Mouse (Mus musculus) spleen, embryonic (tissue): ENCODE data around the gene Tex14.
"Not testable (repeated sequence)": the region's sequence is repeated elsewhere in the genome, so short reads cannot be mapped to it uniquely, and the experiment has no call there.

ENCODE experiments used
- CTCF ChIA-PET: fragments of 350-600 bp; sonication (Branson Sonifier 250); formaldehyde crosslinking; loops from one replicate; lab custom pipeline; 2022; lab: Charles Lee

Tex14 gene

DNA sequence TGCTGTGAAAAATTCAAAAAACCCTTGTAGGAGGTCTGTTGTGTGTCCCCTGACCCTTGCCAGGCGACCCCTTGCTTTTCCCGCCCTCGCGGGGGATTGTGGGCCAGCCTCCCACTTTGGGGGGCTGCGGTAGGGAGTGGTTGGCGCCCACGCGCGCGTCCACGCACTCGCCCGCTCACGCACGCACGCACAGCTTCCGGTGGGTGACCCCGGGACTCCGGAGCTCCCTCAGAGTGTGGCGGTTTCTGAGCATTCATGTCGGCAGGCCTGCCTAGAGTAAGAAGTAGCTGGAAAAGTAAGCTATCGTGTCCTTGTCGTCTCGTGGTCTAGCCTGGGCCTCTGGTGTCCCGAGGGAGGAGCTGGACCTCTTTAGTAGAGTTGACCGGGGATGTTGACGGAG is at the start of gene Tex14, which contains the start of gene Rad51c:
Gene Tex14 (plus strand): TSS at position 190 of the 400 bp plus-strand sequence.
Gene Rad51c (minus strand): TSS at position 79 of the 400 bp plus-strand sequence.
- CTCF ChIA-PET, result interaction anchor here (0.6 kb wide), 1 partner anchor 830 kb away, joined by 3 read pairs; no protein-coding TSS in a partner anchor

DNA sequence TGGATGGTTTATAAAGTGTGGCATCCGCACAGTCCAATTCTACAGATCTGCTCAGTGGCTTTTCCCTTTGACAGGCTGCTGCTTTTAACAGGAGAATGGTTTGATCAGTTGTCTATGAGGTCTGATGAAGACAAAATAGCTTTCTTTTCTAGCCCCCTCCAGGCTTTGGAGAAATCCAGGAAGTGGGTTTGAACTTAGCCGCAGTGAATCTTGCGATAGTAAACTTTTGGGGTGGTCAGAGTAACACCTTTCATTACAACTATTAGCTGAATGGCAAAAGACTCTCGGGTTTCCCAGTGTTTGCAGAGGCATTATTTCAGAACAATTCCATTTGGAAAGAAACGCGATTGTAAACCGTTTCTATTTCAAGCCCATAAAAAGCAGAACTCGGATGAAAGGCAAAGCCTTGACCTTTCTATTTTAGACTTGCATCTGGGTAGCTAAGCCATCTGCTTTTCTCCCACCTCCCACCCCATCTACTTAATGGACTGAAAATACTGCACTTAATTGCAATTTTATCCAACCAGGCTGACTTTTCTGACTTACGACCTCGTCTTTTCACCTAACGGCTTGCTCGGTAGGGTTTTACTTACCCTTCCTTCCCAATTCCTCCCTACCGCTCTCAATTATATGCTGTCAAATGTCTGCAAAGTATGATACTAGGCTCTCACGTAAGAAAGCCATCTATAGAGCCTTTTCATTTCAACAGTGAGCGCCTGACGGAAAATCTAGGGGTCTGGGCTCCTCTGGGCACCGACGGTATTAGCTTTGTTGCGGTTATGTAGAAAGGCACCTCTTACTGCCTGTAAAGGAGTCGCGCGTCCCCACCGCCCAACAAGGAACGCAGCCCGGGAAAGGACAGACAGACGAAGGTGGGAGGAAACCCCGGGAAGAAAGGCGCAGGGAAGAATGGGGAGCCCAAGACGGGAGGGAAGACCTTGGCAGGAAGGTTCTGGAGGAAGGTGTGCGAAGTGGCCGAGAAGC is 47.3 kb upstream of the Tex14 start:
- CTCF ChIA-PET, result no interaction called here

DNA sequence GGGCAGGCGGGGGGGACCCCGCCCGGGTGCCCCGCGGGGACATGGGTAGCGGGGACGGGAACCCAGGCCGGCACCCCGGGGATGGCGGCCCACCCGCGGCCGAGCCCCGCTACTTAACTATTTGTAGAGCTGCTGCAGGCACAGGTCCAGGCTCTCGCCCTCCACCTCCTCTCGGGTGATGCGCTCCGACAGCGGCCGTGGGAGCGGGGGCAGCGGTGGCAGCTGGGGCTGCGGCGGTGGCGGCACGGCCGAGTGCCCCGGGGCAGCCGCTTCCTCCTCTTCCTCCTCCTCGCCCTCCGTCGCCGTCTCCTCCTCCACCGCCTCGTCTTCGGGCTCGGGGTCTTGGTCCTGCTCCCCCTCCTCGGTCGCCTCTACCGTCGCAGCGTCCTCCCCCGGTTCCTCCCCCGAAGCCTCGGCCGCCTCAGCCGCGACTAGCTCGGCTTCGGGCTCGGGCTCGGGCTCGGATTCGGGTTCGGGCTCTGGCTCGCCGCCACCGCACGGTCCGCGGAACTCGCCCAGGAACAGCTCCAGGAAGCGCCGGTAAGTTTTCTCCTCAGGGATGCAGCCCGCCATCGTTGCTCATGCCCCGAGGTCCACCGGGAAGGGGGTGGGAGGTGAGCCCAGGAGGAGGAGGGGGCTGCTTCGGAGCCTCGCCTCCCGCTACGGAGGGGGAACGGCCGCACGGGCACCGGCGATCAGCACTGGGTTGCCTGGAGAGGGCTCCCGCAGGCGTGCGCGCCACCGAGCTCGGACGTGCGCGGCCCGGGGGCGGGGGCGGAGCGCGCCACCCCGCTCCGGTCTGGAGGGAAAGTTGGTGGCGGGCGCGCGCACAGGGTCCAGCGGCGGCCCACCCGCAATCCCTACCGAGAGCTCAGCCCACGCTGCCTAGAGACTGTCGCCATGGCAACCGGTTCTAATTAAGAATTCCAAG is 46.3 kb upstream of the Tex14 start, which contains the start of gene Ppm1e:
Gene Ppm1e (minus strand): TSS at position 693 of the 931 bp plus-strand sequence.
- CTCF ChIA-PET, result interaction anchor here (0.5 kb wide), 1 partner anchor 148 kb away, joined by 3 read pairs; no protein-coding TSS in a partner anchor

DNA sequence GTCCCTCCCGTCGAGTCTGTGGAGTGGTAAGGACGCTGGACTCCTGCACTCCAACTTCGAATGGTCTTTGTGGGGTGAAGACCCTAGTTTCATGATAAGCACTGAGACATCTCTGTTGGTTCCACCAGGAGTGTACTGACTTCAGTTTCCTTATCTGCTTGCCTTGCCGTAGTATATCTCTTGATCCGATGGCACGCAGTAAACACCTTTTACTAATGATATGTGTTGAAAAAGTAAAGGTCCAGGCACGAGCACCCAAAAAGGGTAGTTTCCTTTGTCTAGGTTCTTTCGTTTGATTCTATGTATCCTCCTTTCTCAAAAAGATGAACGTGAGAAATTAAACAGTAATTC is 45.6 kb upstream of the Tex14 start:
- CTCF ChIA-PET, result interaction anchor here (0.5 kb wide), 1 partner anchor 148 kb away, joined by 3 read pairs; no protein-coding TSS in a partner anchor

DNA sequence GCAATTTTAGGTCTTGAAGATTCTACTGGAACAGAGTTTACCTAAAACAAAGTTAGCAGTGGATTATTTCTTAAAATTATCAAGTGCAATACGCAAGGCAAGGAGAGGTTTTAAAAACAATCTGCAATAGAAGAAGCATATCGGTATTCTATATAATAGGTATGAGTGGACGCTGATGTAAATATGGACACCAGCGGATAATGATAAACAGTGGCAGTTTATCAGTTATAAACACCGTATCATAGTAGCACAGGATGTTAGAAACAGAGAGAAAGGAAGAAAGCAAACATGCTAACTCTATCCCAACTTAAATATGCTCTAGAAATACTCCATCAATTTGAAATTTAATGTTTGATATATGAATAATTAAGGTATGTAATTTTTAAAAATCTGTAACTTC is 39.7 kb upstream of the Tex14 start:
- CTCF ChIA-PET, result no interaction called here

DNA sequence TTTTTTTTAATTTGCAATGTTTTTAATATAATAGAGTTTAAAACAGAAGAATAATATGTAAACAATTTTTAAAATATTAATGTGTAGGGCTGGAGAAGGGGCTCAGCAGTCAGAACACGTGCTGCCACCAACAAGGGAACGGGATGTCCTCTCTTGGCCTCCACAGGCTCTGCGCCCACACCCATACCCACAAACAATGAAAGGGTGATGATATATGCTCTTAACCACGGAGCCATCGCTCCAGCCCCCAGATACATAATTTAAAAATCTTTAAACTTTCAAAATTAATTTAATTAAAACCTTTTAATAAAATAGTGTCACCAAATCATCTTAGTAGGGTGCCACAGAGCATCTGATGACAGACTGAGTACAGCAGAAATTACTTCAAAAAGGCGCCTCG is 37.8 kb upstream of the Tex14 start:
- CTCF ChIA-PET, result no interaction called here

DNA sequence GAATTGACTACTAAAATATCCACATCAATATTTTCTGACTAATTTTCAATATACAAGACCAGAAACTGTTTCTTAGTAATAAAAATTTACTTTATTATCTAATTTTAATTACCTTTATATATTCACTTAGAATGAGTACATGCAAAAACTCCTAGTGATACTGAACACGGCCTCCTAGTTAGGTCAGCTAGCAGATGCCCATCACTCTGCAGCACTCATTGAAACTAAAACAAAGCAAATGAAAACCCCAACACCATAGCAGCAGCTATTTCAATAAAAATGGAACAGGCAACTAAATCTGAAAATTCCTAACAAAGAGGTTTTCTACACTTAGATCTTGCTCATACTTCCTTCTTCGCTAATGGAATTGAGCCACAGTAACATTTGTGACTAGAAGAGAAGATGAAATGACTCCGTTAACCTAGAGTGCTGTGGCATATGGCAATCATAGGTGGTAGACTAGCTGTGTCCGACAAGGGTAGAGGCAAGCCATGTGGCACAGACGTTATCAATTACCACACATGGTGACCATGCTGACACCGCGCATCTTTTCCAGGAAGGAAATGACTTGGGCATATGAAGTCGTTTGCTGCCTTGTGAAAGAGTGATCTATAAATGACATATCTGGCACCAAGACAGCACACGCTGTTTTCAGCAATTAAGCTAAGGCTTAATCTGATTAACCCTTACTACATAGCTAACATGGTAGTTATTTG is 36.8 kb upstream of the Tex14 start:
- CTCF ChIA-PET, result interaction anchor here (0.6 kb wide), 2 partner anchors 42 to 1871 kb away, joined by 3 read pairs; no protein-coding TSS in a partner anchor

DNA sequence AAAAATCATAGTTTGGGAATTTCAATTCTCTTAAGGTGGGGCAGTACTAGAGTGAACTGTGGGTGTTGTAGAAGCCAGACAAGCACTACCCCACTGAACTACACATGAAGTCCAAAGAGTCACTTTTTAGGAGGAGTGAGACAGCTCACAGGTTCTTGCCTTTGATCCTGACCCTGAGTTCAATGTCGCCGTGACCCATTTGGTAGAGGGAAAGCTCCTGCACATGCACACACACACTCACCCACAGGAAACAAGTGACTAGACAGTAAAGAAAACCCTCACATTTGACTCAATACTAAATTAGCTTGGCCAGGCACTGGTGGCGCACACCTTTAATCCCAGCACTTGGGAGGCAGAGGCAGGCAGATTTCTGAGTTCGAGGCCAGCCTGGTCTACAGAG is 20.3 kb upstream of the Tex14 start:
- CTCF ChIA-PET, result interaction anchor here (0.5 kb wide), 1 partner anchor 68 kb away, joined by 6 read pairs; no protein-coding TSS in a partner anchor

DNA sequence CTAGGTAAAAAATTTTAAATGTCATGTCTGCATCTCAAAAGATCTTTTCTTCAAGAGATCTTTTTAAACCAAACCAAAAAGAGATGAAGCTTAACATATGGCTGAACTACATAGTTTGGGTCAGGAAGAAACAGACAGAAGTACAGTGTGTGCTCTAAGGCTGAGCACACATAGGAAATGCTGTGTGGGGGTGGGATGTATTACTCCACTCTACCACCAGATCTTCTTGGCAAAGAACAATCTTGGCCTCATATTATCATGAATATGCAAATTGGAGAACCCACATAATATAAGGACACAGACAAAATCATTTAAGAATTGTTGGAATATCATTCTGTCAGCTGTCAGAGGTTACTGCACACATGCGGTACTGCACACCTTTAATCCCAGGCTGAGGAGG is 19.2 kb upstream of the Tex14 start:
- CTCF ChIA-PET, result no interaction called here

DNA sequence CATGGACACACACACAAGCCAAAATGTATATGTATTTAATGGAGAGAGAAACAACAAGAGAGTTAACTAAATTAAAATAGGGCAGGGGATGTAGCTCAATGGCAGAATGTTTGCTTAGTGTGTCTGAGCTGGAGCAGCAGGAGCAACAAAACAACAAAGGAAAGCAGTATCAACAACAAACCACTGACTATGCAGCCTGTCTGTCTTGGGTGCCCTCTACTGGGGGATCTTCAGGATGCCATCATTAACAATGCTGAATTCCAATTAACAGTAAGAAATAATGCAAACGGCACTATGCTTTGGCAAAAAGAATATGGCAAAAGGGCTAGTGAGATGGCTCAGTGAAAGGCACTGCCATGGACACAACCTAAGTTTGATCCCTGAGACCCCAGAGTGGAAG is 11.0 kb upstream of the Tex14 start:
- CTCF ChIA-PET, result interaction anchor here (0.8 kb wide), 1 partner anchor 109 kb away, joined by 3 read pairs; no protein-coding TSS in a partner anchor

DNA sequence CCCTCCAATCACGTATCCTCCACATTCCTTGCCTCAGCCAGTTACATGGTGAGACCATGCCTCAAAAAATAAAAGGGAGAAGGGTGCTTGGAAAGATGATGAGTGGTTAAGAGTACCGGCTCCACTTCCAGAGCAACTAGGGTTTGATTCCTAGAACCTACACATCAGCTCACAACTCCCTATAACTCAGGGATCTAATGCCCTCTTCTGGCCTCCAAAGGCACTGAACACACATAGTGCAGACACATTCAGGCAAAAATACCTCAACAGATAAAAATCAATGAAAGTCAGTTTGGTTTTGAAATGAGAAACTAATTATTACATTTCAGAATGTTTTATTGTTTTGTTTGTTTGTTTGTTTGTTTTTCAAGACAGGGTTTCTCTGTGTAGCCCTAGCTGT is 6.5 kb upstream of the Tex14 start:
- CTCF ChIA-PET, result no interaction called here

DNA sequence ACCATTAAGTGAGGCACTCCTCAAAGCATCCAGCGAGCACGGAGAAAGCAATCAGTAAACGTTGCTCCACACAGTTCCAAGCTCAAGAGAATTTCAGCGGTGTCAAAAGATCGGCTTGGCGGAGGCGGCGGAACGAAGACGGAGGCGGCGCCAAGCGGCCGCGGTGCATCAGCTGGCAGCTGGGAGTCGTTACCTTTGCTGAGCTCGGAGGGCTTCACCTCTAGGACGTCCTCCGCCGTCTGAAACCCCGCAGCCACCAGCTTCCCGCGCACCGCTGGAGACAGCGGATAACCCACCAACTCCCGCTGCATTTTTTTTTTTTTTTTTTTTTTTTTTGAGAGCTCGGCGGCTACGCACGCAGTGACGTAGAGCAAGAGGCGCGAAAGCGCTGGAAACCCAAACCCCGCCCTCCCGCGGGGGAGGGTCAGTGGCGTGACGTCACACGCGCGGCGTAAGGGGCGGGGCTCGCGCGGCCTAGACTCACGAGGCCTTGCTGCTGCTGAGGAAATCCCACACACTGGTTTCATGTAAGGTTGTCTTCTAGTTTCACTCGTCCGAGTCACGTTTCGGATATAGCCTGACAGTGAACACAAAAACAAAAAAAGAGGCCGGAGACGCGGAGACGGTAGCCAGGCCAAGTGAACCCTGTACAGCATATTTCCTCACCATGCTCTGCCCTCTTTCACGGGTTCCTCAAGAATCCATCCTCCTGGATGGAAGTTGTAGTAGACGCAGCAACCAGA is 583 bp upstream of the Tex14 start:
- CTCF ChIA-PET, result interaction anchor here (0.6 to 0.8 kb wide), 2 partner anchors 142 to 164 kb away, joined by 3 to 5 read pairs; partner anchors contain the start of gene Sept4

DNA sequence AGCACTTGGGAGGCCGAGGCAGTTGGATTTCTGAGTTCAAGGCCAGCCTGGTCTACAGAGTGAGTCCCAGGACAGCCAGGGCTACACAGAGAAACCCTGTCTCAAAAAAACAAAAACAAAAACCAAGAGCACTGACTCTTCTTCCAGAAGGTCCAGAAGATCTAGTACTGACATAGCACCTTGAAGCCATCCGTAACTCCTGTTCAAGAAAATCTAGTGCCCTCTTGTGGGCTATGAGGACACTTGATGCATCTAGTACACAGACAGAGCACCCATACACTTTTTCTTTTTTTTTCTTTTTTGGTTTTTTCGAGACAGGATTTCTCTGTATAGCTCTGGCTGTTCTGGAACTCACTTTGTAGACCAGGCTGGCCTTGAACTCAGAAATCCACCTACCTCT is 8.5 kb downstream of the Tex14 start:
- CTCF ChIA-PET, result not testable (repeated sequence)

DNA sequence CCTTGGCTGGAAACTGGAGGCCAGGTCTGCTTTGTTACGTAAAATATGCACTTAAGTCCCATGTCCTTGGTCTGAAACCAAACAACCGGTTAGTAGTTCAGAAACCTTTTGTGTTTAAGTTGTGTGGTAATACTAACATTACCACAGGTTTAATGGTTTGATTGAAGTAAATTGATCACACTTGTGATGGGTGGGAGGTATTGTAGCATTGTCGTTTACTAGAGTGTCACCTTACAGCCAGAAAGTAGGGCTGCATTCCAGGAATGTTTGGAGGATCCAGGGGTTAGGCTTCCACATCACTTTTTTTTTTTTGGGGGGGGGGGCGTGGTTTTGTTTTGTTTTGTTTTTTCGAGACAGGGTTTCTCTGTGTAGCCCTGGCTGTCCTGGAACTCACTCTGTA is 11.3 kb downstream of the Tex14 start:
- CTCF ChIA-PET, result no interaction called here

DNA sequence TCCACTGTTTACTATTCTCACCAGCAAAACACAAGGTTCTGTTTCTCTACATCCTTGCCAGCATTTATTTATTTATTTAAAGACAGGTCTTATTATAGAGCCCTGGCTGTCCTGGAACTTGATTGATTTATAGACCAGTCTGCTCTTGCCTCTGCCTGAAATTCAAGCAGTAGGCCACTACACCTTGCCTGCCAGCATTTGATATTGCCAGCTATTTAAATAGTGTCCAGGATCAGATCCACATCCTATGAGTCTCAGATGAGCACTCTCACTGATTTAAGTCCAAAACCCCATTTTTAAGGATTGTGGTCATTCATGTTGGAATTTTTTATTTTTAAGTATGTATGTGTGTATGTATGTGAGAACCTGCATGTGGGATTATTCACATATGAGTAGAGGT is 16.0 kb downstream of the Tex14 start:
- CTCF ChIA-PET, result interaction anchor here (0.6 kb wide), 1 partner anchor 29 kb away, joined by 11 read pairs; no protein-coding TSS in a partner anchor

DNA sequence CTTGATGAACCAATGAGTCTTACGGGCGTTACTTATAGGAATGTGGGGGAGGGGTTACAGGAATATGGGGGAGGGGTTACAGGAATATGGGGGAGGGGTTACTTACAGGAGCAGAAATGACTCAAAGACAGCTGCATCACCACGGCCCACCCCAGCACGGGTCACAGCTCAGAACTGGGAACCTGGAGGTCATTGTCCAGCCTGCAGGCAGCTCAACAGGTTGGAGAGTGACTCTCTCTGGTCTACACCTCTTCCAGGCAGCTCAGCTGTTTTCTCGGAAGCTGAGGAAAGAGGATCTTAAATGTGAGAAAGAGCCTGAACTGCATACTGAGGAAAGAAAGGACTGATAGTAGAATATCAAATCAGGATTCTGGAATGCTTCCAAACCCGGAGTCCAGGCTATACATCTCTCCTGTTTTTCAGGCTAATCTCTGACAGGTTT is 16.9 kb downstream of the Tex14 start:
- CTCF ChIA-PET, result interaction anchor here (0.6 kb wide), 1 partner anchor 15 kb away, joined by 5 read pairs; no protein-coding TSS in a partner anchor

DNA sequence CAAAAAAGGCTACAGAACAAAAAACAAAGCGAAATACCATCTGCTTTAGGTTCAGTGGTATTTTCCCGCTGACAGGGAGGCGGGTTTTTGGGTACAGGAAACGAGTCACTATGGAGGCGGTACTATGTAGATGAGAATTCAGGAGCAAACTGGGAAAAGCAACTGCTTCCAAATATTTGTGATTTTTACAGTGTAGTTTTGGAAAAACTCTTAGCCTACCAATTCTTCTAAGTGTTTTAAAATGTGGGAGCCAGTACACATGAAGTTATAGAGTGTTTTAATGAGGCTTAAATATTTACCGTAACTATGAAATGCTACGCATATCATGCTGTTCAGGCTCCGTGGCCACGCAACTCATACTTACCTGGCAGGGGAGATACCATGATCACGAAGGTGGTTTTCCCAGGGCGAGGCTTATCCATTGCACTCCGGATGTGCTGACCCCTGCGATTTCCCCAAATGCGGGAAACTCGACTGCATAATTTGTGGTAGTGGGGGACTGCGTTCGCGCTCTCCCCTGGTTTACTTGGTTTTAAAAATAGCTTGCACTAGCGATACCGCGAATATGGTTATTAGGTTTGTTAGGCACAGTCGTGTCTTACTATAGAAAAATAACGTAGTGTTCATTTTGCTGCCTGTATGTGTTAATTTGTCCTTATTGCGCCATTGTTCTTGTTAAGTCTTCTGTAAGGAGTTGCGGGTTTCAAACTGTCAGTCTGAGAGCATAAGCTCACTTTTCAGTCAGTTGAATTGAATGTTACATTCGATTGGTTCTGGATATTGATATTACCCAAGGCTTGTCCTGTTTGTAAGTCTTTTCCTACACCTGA is 17.9 kb downstream of the Tex14 start:
- CTCF ChIA-PET, result no interaction called here

DNA sequence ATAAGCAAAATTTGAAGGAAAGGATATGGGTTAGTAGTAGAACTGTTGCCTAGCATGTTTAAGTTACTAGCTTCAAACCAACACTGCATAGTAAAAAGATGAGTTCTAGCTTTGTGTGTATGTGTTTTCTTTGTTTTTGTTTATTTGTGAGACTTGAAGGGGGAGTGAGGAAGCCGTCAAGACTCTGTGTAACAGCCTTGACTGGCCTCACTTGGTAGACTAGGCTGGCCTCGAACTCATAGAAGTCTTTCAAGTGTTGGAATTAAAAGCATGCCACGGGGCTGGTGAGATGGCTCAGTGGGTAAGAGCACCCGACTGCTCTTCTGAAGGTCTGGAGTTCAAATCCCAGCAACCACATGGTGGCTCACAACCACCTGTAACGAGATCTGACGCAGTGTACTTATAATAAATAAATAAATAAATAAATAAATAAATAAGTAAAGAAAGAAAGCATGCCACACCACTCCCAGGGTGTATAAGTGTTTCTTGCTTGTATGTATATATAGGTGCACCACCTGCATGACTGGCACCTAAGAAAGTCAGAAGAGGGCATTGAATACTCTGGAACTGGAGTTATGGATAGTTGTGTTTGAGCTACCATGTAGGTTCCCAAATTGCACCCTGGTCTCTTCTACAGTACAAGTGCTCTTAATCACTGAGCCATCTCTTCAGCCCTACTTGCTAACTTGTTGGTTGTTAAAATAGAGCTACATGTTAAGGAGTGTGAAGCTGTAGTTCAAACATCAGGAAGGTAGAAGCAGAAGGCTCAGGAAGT is 18.9 kb downstream of the Tex14 start:
- CTCF ChIA-PET, result no interaction called here
